13 mouse cellular contexts compared by ENCODE assay signal in the genomic region with DNA sequence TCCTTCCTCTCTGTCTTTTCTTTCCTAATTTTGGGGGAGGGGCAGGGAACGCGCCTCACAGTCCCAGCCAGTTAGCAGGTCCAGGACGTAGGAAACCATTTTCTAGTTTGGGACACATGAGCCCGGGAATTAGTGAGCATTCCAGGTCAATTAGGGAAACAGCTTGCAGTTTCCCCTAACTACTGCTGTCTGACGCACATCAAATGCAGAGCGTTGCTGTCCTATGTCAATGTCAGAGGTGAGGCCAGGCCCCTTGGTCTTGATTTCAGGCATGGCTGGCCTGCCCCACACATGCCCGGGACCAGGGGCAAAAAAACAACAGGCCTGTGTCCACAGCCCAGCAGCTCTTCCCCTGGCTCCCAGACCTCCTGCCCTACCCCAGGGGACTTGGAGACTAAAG. TPM values are rescaled to one million over a fixed set of nuclear protein-coding genes. Genes with fewer than 3 reads are reported as not detected.
DNase-seq lines count a peak whose midpoint lies in the region; ATAC-seq lines count a peak whose summit lies in the region.
"Had no signal": no experiment of that assay in that cellular context is flagged by ENCODE, and none has a peak within 500 bp of the region (broad histone marks: within the 10 kb centered on the region; RNA-seq: fewer than 3 reads in every experiment).

No protein-coding gene starts in this region.

- no peaks in the 10 kb centered on the region for H3K36me3 ChIP-seq in heart, embryonic 13.5 days
- no peaks in the 10 kb centered on the region for H3K36me3 ChIP-seq in lung, embryonic 15.5 days
- H3K36me3 ChIP-seq in liver, embryonic 13.5 days, result no peaks in the 10 kb centered on the region
- H3K36me3 ChIP-seq: forebrain, embryonic 12.5 days had no signal

- no peaks in the 10 kb centered on the region for H3K9me3 ChIP-seq in heart, embryonic 13.5 days
- no peaks in the 10 kb centered on the region for H3K9me3 ChIP-seq in lung, embryonic 15.5 days
- no peaks in the 10 kb centered on the region for H3K9me3 ChIP-seq in liver, embryonic 13.5 days (replicated peaks)
- H3K9me3 ChIP-seq: forebrain, embryonic 12.5 days had no signal

- H3K27me3 ChIP-seq in heart, embryonic 13.5 days (replicated peaks), result peaks cover 5% of the 10 kb centered on the region; the same call in 1 of the 2 replicates
- no peaks in the 10 kb centered on the region for H3K27me3 ChIP-seq in lung, embryonic 15.5 days
- no peaks in the 10 kb centered on the region; the same call in 1 of the 2 replicates for H3K27me3 ChIP-seq in liver, embryonic 13.5 days

- no peak overlapping the region for H3K4me3 ChIP-seq in heart, embryonic 13.5 days
- no peak overlapping the region for H3K4me3 ChIP-seq in lung, embryonic 15.5 days
- no peak overlapping the region for H3K4me3 ChIP-seq in liver, embryonic 13.5 days (replicated peaks)
- H3K4me3 ChIP-seq: forebrain, embryonic 12.5 days had no signal

- 28% methylated on average over 7 of the region's 7 CpGs for WGBS in heart, embryonic 13.5 days
- WGBS in lung, embryonic 15.5 days, result 31% methylated on average over 7 of the region's 7 CpGs
- 34% methylated on average over 7 of the region's 7 CpGs for WGBS in liver, embryonic 13.5 days (ENCODE audit: insufficient replicate concordance)

- H3K27ac ChIP-seq in heart, embryonic 13.5 days (replicated peaks), result peak overlapping the region; percentile 87
- H3K27ac ChIP-seq in lung, embryonic 15.5 days, result no peak overlapping the region
- H3K27ac ChIP-seq in liver, embryonic 13.5 days, result no peak overlapping the region
- H3K27ac ChIP-seq: forebrain, embryonic 12.5 days had no signal

- intact Hi-C loops in heart, postnatal 25 days (cut with DNase I), result no loop called here

- peaks cover 49% of the 10 kb centered on the region for H3K4me1 ChIP-seq in heart, embryonic 13.5 days
- peaks cover 26% of the 10 kb centered on the region for H3K4me1 ChIP-seq in lung, embryonic 15.5 days
- peaks cover 12% of the 10 kb centered on the region for H3K4me1 ChIP-seq in liver, embryonic 13.5 days (replicated peaks)

- peak overlapping the region; percentile 50 for H3K4me2 ChIP-seq in heart, embryonic 13.5 days
- peak overlapping the region; percentile 19; the same call in 1 of the 2 replicates for H3K4me2 ChIP-seq in lung, embryonic 15.5 days
- peak overlapping the region; percentile 46 for H3K4me2 ChIP-seq in liver, embryonic 13.5 days
- H3K4me2 ChIP-seq: forebrain, embryonic 12.5 days had no signal

- DNase-seq in heart, postnatal 25 days (ENCODE audit: low spot score), result no peak
- DNase-seq in lung, adult 18-20 months, result no peak
- DNase-seq in embryo, embryonic 11 days, result peak; percentile 46
- DNase-seq in liver, embryonic 13.5 days, result no peak
- no peak for DNase-seq in ovary, adult 18-20 months (ENCODE audit: low spot score)
- DNase-seq in spleen, postnatal 10 days (ENCODE audit: low spot score in 2 of 2), result no peak
- DNase-seq: adrenal gland, adult 8-10 months; right cerebral cortex, postnatal 4 days had no signal

- no peak overlapping the region for H3K9ac ChIP-seq in heart, embryonic 13.5 days
- H3K9ac ChIP-seq in lung, embryonic 15.5 days, result no peak overlapping the region
- no peak overlapping the region for H3K9ac ChIP-seq in liver, embryonic 13.5 days
- H3K9ac ChIP-seq: forebrain, embryonic 12.5 days had no signal

- ATAC-seq in heart, embryonic 13.5 days (ENCODE audit: extremely low read depth, insufficient number of reproducible peaks, low FRiP score, low TSS enrichment), result no peak
- ATAC-seq in lung, embryonic 15.5 days (ENCODE audit: borderline replicate concordance, extremely low read depth, low FRiP score, low TSS enrichment), result no peak
- no peak for ATAC-seq in liver, embryonic 13.5 days (ENCODE audit: low read depth)
- ATAC-seq: hindbrain, embryonic 16.5 days; Patski had no signal

RNA-seq across cellular contexts. Expression of a gene that starts 42.4 kb away (rescaled TPM):
- 0.52 and 0.64 TPM in 2 replicates for polyA plus RNA-seq in heart, embryonic 13.5 days (2015; fragmentation: Nextera tagmentation; extraction: Ambion mirVana)
- total RNA-seq in heart, postnatal 25 days (2021), result under 1 TPM in 1 of 2 experiments, not detected in 1; 0.16 TPM
- 6.8 and 8.5 TPM in 2 replicates for polyA plus RNA-seq in lung, embryonic 15.5 days (2015; fragmentation: Nextera tagmentation; extraction: Ambion mirVana)
- polyA plus RNA-seq in liver, embryonic 13.5 days (2015; fragmentation: Nextera tagmentation; extraction: Ambion mirVana), result 0.13 and 0.14 TPM in 2 replicates

RNA-seq across cellular contexts. Expression of a gene that starts 54.1 kb away (rescaled TPM):
- 6.8 and 7.4 TPM in 2 replicates for polyA plus RNA-seq in heart, embryonic 13.5 days (2015; fragmentation: Nextera tagmentation; extraction: Ambion mirVana)
- total RNA-seq in heart, postnatal 25 days (2021), result 1 to 10 TPM; 2.0 to 2.2 TPM
- 2.1 and 2.3 TPM in 2 replicates for polyA plus RNA-seq in lung, embryonic 15.5 days (2015; fragmentation: Nextera tagmentation; extraction: Ambion mirVana)
- polyA plus RNA-seq in liver, embryonic 13.5 days (2015; fragmentation: Nextera tagmentation; extraction: Ambion mirVana), result 0.14 and 0.22 TPM in 2 replicates
